Mouse (Mus musculus): ENCODE measurements around the gene Raver1. TPM values are rescaled to one million over a fixed set of nuclear protein-coding genes. Genes with fewer than 3 reads are reported as not detected.

The Raver1 gene
- polyA plus RNA-seq, 1 experiment from 2014 or later = 39.8 TPM

DNA sequence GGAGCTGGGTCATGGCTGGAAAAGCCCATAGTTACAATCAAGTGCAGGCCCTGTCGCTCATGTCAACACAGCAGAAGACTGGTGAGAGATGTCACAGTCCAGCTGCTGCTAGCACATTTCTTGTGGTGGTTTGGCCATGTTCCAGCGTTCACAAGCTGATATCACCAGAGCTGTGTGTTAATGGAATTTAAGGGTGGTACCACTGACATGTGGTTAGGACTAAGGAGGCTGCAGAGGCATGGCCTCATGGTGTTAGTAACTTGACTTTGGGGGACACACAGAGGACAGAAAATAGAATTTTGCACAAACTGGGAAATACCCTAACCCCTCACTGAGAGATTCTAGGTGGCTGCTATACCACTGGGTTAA lies 34.4 kb upstream of the Raver1 start:
- WGBS (ENCODE audit: insufficient replicate concordance) = 51% methylated on average over 2 of the region's 2 CpGs
- no peaks in the 10 kb centered on the region for H3K9me3 ChIP-seq (replicated peaks)
- no peak overlapping the region for H3K4me3 ChIP-seq
- H3K36me3 ChIP-seq = peaks cover 46% of the 10 kb centered on the region
- no peak overlapping the region for H3K9ac ChIP-seq
- ATAC-seq = no peak
- no peak overlapping the region for H3K4me2 ChIP-seq
- no peaks in the 10 kb centered on the region for H3K27me3 ChIP-seq (replicated peaks)
- peaks cover 17% of the 10 kb centered on the region for H3K4me1 ChIP-seq
- no peak overlapping the region for H3K27ac ChIP-seq

DNA sequence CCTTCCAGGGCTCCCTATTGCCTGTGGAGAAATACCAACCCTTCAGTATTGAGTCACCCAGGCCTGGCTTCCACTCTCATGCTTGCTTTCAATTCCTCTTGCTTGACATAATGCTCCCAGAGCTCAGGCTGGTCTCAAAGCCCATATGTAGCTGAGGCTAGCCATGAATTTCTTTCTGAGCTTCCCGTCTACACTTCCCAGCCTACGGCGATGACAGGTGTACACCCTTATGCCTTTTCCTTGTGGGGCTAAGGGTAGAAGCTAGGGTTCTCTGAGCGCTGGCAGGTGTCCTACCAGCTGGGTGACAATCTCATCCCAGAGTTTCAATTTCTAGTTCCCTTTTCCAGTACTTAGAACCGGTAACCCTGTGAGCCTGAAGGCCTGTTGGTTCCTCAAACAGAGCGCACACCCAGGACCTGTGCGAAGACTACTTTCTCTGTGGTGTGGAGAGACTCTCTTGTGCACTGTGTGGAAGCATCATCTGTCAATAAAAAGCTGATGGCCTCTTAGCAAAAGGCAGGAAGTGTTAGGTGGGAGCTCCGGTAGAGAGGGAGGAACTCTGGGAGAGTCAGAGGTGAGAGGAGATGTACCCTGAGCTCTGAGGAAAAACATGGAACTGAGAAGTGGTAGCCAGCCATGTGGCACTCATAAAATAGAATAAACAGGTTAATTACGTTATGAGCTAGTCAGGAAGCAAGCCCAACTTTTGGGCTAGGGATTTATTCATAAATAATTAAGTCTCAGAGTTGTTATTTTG lies 33.9 kb upstream of the Raver1 start:
- Histone ChIP-seq H3K4me2 (no peak overlapping the region), H3K4me3 (no peak overlapping the region), H3K36me3 (peaks cover 52% of the 10 kb centered on the region), H3K4me1 (peaks cover 13% of the 10 kb centered on the region), H3K27me3 (replicated peaks) (no peaks in the 10 kb centered on the region), H3K9ac (no peak overlapping the region), H3K27ac (no peak overlapping the region), H3K9me3 (replicated peaks) (no peaks in the 10 kb centered on the region)
- no peak for ATAC-seq
- 70% methylated on average over 9 of the region's 9 CpGs for WGBS (ENCODE audit: insufficient replicate concordance)

DNA sequence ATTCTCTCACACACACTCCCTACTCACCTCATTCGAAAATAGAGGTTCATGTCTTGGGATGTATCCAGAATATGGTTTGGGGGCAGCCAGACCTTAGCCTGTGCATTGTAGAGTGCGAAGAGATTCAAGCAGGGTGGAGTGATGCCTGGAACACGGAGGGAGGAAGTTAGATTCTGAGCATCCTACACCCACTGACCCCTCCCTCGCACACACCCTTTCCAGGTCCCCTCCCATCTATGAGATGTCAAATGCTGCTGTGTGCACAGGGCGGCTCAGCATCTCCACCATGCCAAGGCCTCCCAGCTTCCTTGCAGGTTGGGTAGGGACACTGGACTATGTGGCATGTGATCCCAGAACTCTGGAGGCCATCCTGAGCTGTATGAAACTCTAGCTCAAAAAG lies 33.0 kb upstream of the Raver1 start:
- H3K27me3 ChIP-seq (replicated peaks) = no peaks in the 10 kb centered on the region
- no peak for ATAC-seq
- H3K4me2 ChIP-seq = no peak overlapping the region
- H3K36me3 ChIP-seq = peaks cover 59% of the 10 kb centered on the region
- H3K27ac ChIP-seq = no peak overlapping the region
- H3K9me3 ChIP-seq (replicated peaks) = no peaks in the 10 kb centered on the region
- H3K9ac ChIP-seq = no peak overlapping the region
- 66% methylated on average over 5 of the region's 5 CpGs for WGBS (ENCODE audit: insufficient replicate concordance)
- 0 out of 2 replicates have a peak, but pooled peaks cover 5% of the 10 kb centered on the region for H3K4me1 ChIP-seq
- no peak overlapping the region for H3K4me3 ChIP-seq

DNA sequence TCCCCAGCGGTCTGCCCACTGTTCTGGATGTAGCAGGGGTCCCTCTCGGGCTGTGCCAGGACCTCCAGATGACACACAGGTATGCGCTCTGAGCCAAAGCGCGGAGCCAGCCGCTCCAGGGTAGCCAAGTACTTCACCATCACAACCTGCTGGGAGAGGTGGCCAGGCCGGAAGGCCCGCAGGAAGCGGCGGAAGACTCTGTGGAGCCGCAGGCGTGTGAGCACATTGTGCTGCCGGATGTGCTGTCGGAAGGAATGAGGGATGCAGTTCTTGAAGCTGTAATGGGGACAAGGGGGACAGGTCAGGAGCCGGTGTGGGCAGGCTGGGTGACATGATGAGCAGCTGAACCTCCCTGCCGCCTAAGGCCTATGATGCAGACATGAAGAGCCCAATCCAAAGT lies 29.7 kb upstream of the Raver1 start:
- no peak overlapping the region for H3K27ac ChIP-seq
- H3K36me3 ChIP-seq = peaks cover 50% of the 10 kb centered on the region
- H3K4me3 ChIP-seq = no peak overlapping the region
- H3K4me2 ChIP-seq = no peak overlapping the region
- no peak for ATAC-seq
- H3K27me3 ChIP-seq (replicated peaks) = no peaks in the 10 kb centered on the region
- H3K9me3 ChIP-seq (replicated peaks) = no peaks in the 10 kb centered on the region
- 0 out of 2 replicates have a peak, but pooled peaks cover 4% of the 10 kb centered on the region for H3K4me1 ChIP-seq
- no peak overlapping the region for H3K9ac ChIP-seq
- 82% methylated on average over 16 of the region's 16 CpGs for WGBS (ENCODE audit: insufficient replicate concordance)

DNA sequence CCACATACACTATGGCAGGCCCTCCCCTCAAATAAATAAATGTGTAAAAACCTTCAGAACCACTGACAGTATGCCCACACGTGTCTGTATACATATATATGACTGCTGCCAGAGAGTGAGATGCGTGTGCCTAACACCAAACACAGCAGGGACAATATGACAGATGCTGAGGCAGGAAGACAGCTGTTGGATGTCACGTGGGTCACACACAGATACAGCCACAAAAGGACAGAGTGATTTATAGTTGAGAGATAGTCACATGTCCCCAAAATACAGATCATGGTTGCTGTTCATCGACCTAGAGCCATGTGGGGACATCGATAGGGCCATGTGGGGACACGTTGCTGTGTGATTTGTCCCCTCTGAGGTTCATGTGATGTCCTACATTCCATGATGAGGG lies 25.3 kb upstream of the Raver1 start:
- Histone ChIP-seq H3K27ac (no peak overlapping the region), H3K4me1 (no peaks in the 10 kb centered on the region), H3K9ac (no peak overlapping the region), H3K4me3 (no peak overlapping the region), H3K4me2 (no peak overlapping the region), H3K9me3 (replicated peaks) (no peaks in the 10 kb centered on the region), H3K36me3 (peaks cover 20% of the 10 kb centered on the region), H3K27me3 (replicated peaks) (no peaks in the 10 kb centered on the region)
- 62% methylated on average over 6 of the region's 6 CpGs for WGBS (ENCODE audit: insufficient replicate concordance)
- ATAC-seq = no peak

DNA sequence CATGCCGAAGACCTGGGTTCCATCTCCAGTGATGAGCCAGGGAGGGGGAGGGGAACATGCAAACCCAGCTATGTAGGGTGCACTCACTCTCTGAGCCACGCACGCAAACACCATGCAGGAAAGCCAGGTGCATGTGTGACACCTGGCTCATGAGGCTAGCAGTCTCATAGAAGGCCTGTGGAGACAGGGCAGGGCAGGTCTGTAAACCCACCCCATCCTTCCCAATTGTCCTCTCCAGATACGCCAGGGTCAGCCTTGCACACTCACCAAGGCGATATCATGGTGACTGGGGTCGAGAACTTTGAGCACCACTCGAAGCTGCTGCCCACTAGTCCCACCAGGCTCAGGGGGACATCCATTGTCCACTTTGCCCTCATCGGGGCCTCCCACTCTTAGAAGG lies 23.3 kb upstream of the Raver1 start:
- WGBS (ENCODE audit: insufficient replicate concordance) = 75% methylated on average over 8 of the region's 8 CpGs

DNA sequence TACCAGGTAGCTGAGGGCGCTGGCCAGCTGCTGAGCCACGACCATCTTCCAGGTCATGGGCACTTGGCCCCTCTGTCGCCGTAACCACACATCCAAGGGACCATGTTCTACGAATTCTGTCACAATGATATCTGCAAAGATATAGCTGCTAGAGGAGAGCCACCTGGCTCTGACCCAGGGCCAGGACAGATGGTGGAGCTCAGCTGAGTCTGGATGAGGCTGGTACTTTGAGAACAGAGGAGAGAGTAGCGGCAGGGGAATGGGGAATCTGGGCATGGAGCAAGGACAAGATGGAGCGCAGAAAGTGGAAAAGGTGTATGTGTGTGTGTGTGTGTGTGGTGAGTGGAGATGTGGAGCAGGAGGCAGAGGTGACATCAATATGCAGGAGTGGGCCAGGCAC lies 22.4 kb upstream of the Raver1 start:
- no peak overlapping the region for H3K4me3 ChIP-seq
- WGBS (ENCODE audit: insufficient replicate concordance) = 78% methylated on average over 7 of the region's 7 CpGs

More for the DNA sequence above, 23.3 kb upstream of the Raver1 start:
- Histone ChIP-seq H3K4me1 (no peaks in the 10 kb centered on the region; the same call in 1 of the 2 replicates), H3K36me3 (peaks cover 4% of the 10 kb centered on the region), H3K9ac (no peak overlapping the region), H3K4me2 (no peak overlapping the region), H3K27me3 (replicated peaks) (no peaks in the 10 kb centered on the region), H3K4me3 (no peak overlapping the region), H3K9me3 (replicated peaks) (no peaks in the 10 kb centered on the region), H3K27ac (no peak overlapping the region)
- no peak for ATAC-seq

DNA sequence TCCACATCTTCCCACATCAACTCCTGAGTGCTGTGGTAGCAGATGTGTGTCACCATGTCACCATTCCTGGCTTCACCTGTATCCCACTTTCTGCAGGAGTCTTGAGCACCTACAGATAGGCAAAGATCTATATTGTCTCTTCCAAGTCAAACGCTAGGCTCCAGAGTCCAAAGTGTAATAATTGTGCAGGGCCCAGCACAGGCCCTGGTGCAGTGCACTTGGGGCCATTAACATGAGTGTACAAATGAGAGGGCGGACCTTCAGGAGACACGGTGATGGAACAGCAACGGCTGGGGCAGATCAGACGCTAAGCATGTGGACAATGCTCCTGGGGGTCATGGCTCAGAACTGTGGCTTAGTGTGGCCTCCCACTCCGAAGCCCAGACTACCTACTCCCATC lies 21.9 kb upstream of the Raver1 start:
- ATAC-seq = no peak
- 81% methylated on average over 6 of the region's 6 CpGs for WGBS (ENCODE audit: insufficient replicate concordance)
- no peak overlapping the region for H3K27ac ChIP-seq
- H3K9me3 ChIP-seq (replicated peaks) = no peaks in the 10 kb centered on the region
- H3K4me3 ChIP-seq = no peak overlapping the region
- no peak overlapping the region for H3K9ac ChIP-seq
- H3K4me1 ChIP-seq = no peaks in the 10 kb centered on the region; the same call in 1 of the 2 replicates
- no peak overlapping the region for H3K4me2 ChIP-seq
- no peaks in the 10 kb centered on the region for H3K36me3 ChIP-seq
- no peaks in the 10 kb centered on the region for H3K27me3 ChIP-seq (replicated peaks)

More for the DNA sequence above, 22.4 kb upstream of the Raver1 start:
- Histone ChIP-seq H3K4me1 (no peaks in the 10 kb centered on the region; the same call in 1 of the 2 replicates), H3K9me3 (replicated peaks) (no peaks in the 10 kb centered on the region), H3K36me3 (no peaks in the 10 kb centered on the region), H3K4me2 (no peak overlapping the region), H3K27me3 (replicated peaks) (no peaks in the 10 kb centered on the region), H3K9ac (no peak overlapping the region), H3K27ac (no peak overlapping the region)
- ATAC-seq = no peak

DNA sequence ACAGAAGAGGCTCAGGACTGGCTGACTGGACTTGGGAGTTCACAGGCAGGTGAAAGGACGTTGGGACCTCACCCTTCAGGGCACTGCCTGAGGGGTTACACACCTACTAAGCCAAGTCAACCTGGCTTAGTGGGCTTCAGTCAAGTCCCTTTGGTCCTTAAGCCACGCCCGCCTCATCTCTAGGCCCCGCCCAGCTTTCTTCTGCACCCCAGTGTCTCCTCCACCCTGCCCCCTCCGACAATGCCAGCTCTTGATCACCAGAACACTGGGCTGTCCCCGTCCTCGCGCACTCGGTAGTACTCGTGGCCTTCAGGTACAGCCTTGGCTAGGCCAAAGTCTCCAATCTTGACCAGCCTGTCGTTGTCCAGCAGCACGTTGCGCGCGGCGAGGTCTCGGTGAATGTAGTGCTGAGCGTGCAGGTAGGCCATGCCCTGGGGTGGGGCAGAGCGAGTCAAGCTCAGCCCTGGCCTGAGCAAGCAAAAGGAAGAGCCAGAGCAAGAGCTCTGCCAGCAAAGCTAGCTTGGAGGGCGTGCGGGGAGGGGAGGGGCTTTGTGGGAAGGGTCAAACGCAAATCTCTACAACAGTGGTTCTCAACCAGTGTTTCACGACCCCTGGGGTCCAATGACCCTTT lies 15.9 kb upstream of the Raver1 start:
- Histone ChIP-seq H3K4me2 (peak overlapping the region; percentile 8; the same call in 1 of the 2 replicates), H3K36me3 (peaks cover 3% of the 10 kb centered on the region; the same call in 1 of the 2 replicates), H3K4me1 (peaks cover 40% of the 10 kb centered on the region), H3K9me3 (replicated peaks) (no peaks in the 10 kb centered on the region), H3K27ac (peak overlapping the region; percentile 86; the same call in 1 of the 2 replicates), H3K27me3 (replicated peaks) (no peaks in the 10 kb centered on the region), H3K9ac (no peak overlapping the region), H3K4me3 (no peak overlapping the region)
- 58% methylated on average over 23 of the region's 23 CpGs for WGBS (ENCODE audit: insufficient replicate concordance)
- no peak for ATAC-seq

DNA sequence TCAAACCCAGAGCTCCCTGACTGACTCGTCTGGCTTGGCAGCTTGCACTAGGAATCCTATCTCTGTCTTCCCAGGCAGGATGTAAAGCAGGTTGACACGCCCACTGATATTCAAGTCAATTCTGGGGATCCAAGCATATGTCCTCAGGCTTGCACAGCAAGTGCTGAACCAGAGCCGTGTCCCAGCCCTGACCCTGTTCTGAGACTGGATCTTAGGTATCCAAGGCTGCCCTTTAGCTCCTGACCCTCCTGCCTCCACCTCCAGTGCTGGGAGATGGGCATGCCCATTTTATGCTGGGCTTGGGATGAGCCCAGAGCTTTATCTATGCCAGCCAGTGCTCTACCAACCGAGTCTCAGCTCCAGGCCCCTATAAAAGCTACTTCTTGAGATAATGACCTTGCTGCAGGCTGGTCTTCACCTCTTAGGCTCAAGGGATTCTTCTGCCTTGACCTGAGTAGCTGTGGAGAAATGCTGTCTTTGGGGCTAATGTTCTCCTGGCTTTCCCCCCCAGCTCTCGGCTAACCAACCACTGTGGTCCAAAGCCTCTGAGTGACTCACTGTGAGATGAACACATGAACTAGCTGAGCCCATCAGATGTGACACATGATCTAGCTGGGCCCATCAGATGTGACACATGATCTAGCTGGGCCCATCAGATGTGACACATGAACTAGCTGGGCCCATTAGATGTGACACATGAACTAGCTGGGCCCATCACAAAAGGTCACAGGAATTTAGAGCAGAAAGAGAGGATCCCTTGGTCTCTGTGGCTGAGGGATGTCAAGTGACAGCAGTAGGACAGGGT lies 14.2 kb upstream of the Raver1 start:
- peaks cover 15% of the 10 kb centered on the region; the same call in 1 of the 2 replicates for H3K36me3 ChIP-seq
- no peaks in the 10 kb centered on the region for H3K27me3 ChIP-seq (replicated peaks)
- H3K4me3 ChIP-seq = no peak overlapping the region
- H3K4me2 ChIP-seq = peak overlapping the region; percentile 49
- peaks cover 48% of the 10 kb centered on the region for H3K4me1 ChIP-seq
- 40% methylated on average over 5 of the region's 5 CpGs for WGBS (ENCODE audit: insufficient replicate concordance)
- peak overlapping the region; percentile 35 for H3K9ac ChIP-seq
- H3K9me3 ChIP-seq (replicated peaks) = no peaks in the 10 kb centered on the region
- peak overlapping the region; percentile 86 for H3K27ac ChIP-seq
- ATAC-seq = peak; percentile 86

DNA sequence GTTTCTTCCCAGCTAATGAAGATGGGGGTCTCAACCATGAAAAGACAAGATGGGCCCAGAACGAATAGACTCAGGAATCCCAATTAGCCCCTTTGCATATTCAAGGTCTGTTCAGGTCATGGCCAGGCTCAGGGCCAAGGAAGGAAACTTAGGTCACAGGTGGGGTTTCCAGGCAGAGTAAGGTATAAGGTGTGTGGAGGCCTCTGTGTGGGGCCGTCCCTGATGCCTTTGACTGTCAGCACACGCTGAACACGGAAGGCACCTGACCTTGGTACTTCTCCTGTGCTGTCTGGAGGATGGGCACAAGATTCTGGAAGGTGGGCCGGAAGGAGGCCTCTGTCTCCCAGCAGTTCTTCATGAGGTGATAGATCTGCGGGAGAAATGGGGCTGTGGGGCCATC lies 13.0 kb upstream of the Raver1 start:
- H3K9ac ChIP-seq = no peak overlapping the region; the same call in 1 of the 2 replicates
- 86% methylated on average over 6 of the region's 6 CpGs for whole genome bisulfite sequencing (ENCODE audit: insufficient replicate concordance)
- no peak overlapping the region; the same call in 1 of the 2 replicates for H3K4me2 ChIP-seq

DNA sequence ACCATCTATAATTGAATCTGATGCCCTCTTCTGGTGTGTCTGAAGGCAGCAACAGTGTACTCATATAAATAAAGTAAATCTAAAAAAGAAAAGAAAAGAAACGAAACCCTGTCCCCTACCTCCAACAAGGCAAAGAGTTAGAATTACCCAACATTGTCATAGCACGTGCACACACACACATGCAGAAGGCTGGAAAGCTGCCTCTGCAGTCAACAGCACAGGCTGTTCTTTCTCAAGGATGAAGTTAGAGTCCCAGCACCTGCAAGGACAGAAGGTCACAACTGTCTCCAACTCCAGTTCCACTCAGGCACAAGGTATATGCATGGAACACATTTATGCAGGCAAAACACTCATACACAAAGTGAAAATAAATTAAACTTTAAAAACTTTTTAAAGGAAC lies 10.3 kb upstream of the Raver1 start:
- Histone ChIP-seq H3K9me3 (replicated peaks) (no peaks in the 10 kb centered on the region), H3K36me3 (peaks cover 15% of the 10 kb centered on the region; the same call in 1 of the 2 replicates), H3K27ac (no peak overlapping the region), H3K4me1 (peaks cover 72% of the 10 kb centered on the region), H3K4me3 (no peak overlapping the region), H3K4me2 (no peak overlapping the region), H3K27me3 (replicated peaks) (no peaks in the 10 kb centered on the region), H3K9ac (no peak overlapping the region)
- ATAC-seq = no peak
- 74% methylated on average over 2 of the region's 2 CpGs for WGBS (ENCODE audit: insufficient replicate concordance)

More for the DNA sequence above, 13.0 kb upstream of the Raver1 start:
- Histone ChIP-seq H3K27ac (peak overlapping the region; percentile 86; the same call in 1 of the 2 replicates), H3K9me3 (replicated peaks) (no peaks in the 10 kb centered on the region), H3K4me3 (no peak overlapping the region), H3K27me3 (replicated peaks) (no peaks in the 10 kb centered on the region), H3K36me3 (peaks cover 15% of the 10 kb centered on the region; the same call in 1 of the 2 replicates), H3K4me1 (peaks cover 59% of the 10 kb centered on the region)
- no peak for ATAC-seq

Measured in liver, embryonic 12.5 days (tissue).